Mouse (Mus musculus) forebrain, embryonic 16.5 days (tissue): ENCODE measurements around the gene Adra1d. TPM values are rescaled to one million over a fixed set of nuclear protein-coding genes. Genes with fewer than 3 reads are reported as not detected.

Source experiments
- ATAC-seq: fragments of 200-750 bp; cut with Nextera tagmentation; 2 replicates; pipeline ENCODE4 v1.8.0; 2017; ENCODE audit warnings: mild to moderate bottlenecking, moderate library complexity
- H3K27ac ChIP-seq: fragments of 300-500 bp; sonication (generic); 2 replicates; pipeline ENCODE4 v1.5.1; 2014; ENCODE audit warnings: low read length, control low read depth
- H3K27me3 ChIP-seq: fragments of 300-500 bp; sonication (generic); replicated peaks from 2 replicates; pipeline ENCODE4 v1.6.1; 2014; ENCODE audit warnings: low read length; ENCODE audit not compliant: control insufficient read depth, insufficient read depth
- H3K36me3 ChIP-seq: fragments of 300-500 bp; sonication (generic); 2 replicates; pipeline ENCODE4 v1.6.1; 2014; ENCODE audit not compliant: control insufficient read depth, insufficient read depth
- H3K4me1 ChIP-seq: fragments of 300-500 bp; sonication (generic); replicated peaks from 2 replicates; pipeline ENCODE4 v1.6.1; 2014; ENCODE audit warnings: low read length; ENCODE audit not compliant: control insufficient read depth, insufficient read depth
- H3K4me2 ChIP-seq: fragments of 300-500 bp; sonication (generic); 2 replicates; pipeline ENCODE4 v1.6.1; 2014; ENCODE audit warnings: mild to moderate bottlenecking, low read length, control low read depth
- H3K4me3 ChIP-seq: fragments of 300-500 bp; sonication (generic); replicated peaks from 2 replicates; pipeline ENCODE4 v1.5.1; 2014; ENCODE audit warnings: mild to moderate bottlenecking, low read length, control low read depth
- H3K9ac ChIP-seq: fragments of 300-500 bp; sonication (generic); replicated peaks from 2 replicates; pipeline ENCODE4 v1.6.1; 2014; ENCODE audit warnings: low read depth, low read length, control low read depth
- H3K9me3 ChIP-seq: fragments of 300-500 bp; sonication (generic); 2 replicates; pipeline ENCODE4 v1.6.1; 2016; ENCODE audit warnings: low read length; ENCODE audit not compliant: control insufficient read depth
- WGBS: fragments of 180-500 bp; shearing (Covaris S2); extraction: QIAGEN DNeasy Blood & Tissue Kit; methylation state at CpG from one replicate; pipeline ENCODE4 v1.1.7; 2014; 5-methylcytosine and 5-hydroxymethylcytosine counted together
- polyA plus RNA-seq: library from polyadenylated mRNA; unstranded; fragments of >200 nt; fragmentation: Nextera tagmentation; extraction: Ambion mirVana; gene quantifications from 2 replicates; pipeline ENCODE4 v1.2.1, GENCODE M21; 2015

Adra1d gene
- polyA plus RNA-seq, 1 experiment from 2014 or later = 0.10 TPM

GRCm38 (mm10) chr2:131545386-131546307, 16.4 kb downstream of the Adra1d start:
- peak; percentile 42 for ATAC-seq
- WGBS = 2% methylated on average over 45 of the region's 45 CpGs
- Histone ChIP-seq H3K4me3 (peak overlapping the region; percentile 39), H3K9ac (peak overlapping the region; percentile 44), H3K27ac (no peak overlapping the region), H3K36me3 (no peaks in the 10 kb centered on the region), H3K4me1 (peaks cover 22% of the 10 kb centered on the region), H3K4me2 (peak overlapping the region; percentile 65), H3K9me3 (no peaks in the 10 kb centered on the region), H3K27me3 (peaks cover 31% of the 10 kb centered on the region)

DNA sequence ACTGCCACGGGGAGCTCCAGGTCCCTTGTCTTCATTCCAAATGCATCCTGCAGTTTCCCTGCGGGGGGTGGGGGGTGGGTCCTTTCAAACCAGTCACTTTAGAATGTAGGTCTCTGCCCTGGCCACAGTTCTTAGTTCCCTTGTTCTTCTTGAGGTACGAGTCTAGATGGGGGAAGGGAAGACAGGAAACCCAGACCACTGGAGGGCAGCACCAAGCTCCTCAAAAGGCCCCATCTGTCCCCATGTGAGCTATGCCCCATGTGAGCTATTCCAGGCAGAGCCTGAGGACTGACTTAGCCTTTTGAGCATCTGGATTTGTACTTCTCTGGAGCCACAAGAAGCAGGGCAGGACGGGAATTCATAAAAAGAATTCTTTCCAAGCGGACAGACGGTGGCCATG, 19.6 kb downstream of the Adra1d start:
- peaks cover 22% of the 10 kb centered on the region for H3K4me1 ChIP-seq
- H3K4me2 ChIP-seq = no peak overlapping the region
- no peak for ATAC-seq
- peaks cover 14% of the 10 kb centered on the region for H3K27me3 ChIP-seq
- no peak overlapping the region for H3K9ac ChIP-seq
- no peak overlapping the region for H3K27ac ChIP-seq
- H3K36me3 ChIP-seq = no peaks in the 10 kb centered on the region
- no peak overlapping the region for H3K4me3 ChIP-seq
- WGBS = 31% methylated on average over 6 of the region's 6 CpGs
- no peaks in the 10 kb centered on the region for H3K9me3 ChIP-seq

GRCm38 (mm10) chr2:131541686-131542085, 20.4 kb downstream of the Adra1d start:
- Histone ChIP-seq H3K4me3 (no peak overlapping the region), H3K4me2 (no peak overlapping the region), H3K27me3 (peaks cover 9% of the 10 kb centered on the region), H3K9ac (no peak overlapping the region), H3K9me3 (no peaks in the 10 kb centered on the region), H3K36me3 (no peaks in the 10 kb centered on the region), H3K27ac (no peak overlapping the region), H3K4me1 (peaks cover 16% of the 10 kb centered on the region)
- no peak for ATAC-seq
- 58% methylated on average over 4 of the region's 4 CpGs for WGBS

- no peak overlapping the region for H3K9ac ChIP-seq
- ATAC-seq = no peak
- H3K27me3 ChIP-seq = no peaks in the 10 kb centered on the region
- H3K4me1 ChIP-seq = peaks cover 3% of the 10 kb centered on the region; the same call in 1 of the 2 replicates
- WGBS = 77% methylated on average over 6 of the region's 6 CpGs
- no peak overlapping the region for H3K4me3 ChIP-seq
- no peaks in the 10 kb centered on the region for H3K36me3 ChIP-seq
- no peak overlapping the region for H3K4me2 ChIP-seq
- no peaks in the 10 kb centered on the region for H3K9me3 ChIP-seq
- H3K27ac ChIP-seq = no peak overlapping the region
Observed at GRCm38 (mm10) chr2:131539780-131540179, 22.3 kb downstream of the Adra1d start.

- ATAC-seq = no peak
- no peaks in the 10 kb centered on the region for H3K36me3 ChIP-seq
- no peak overlapping the region for H3K4me3 ChIP-seq
- 54% methylated on average over 7 of the region's 7 CpGs for WGBS
- H3K4me2 ChIP-seq = no peak overlapping the region
- H3K27me3 ChIP-seq = no peaks in the 10 kb centered on the region
- no peak overlapping the region for H3K9ac ChIP-seq
- H3K4me1 ChIP-seq = peaks cover 3% of the 10 kb centered on the region; the same call in 1 of the 2 replicates
- H3K9me3 ChIP-seq = no peaks in the 10 kb centered on the region
- no peak overlapping the region for H3K27ac ChIP-seq
Observed at GRCm38 (mm10) chr2:131538341-131538740, 23.7 kb downstream of the Adra1d start.

- no peak for ATAC-seq
Observed at GRCm38 (mm10) chr2:131535168-131535567, 26.9 kb downstream of the Adra1d start.

GRCm38 (mm10) chr2:131531271-131531670, 30.8 kb downstream of the Adra1d start:
- H3K9ac ChIP-seq = no peak overlapping the region
- no peak overlapping the region for H3K27ac ChIP-seq
- ATAC-seq = no peak
- H3K4me1 ChIP-seq = no peaks in the 10 kb centered on the region
- no peaks in the 10 kb centered on the region for H3K36me3 ChIP-seq
- no peaks in the 10 kb centered on the region for H3K9me3 ChIP-seq
- H3K4me2 ChIP-seq = no peak overlapping the region
- H3K27me3 ChIP-seq = no peaks in the 10 kb centered on the region
- no peak overlapping the region for H3K4me3 ChIP-seq
- WGBS = 86% methylated on average over 7 of the region's 7 CpGs

More at GRCm38 (mm10) chr2:131535168-131535567, 26.9 kb downstream of the Adra1d start:
- no peak overlapping the region for H3K4me2 ChIP-seq
- H3K27me3 ChIP-seq = no peaks in the 10 kb centered on the region
- WGBS = 95% methylated on average over 5 of the region's 5 CpGs
- H3K36me3 ChIP-seq = no peaks in the 10 kb centered on the region
- H3K4me1 ChIP-seq = no peaks in the 10 kb centered on the region
- H3K4me3 ChIP-seq = no peak overlapping the region
- H3K9ac ChIP-seq = no peak overlapping the region
- no peaks in the 10 kb centered on the region for H3K9me3 ChIP-seq
- no peak overlapping the region for H3K27ac ChIP-seq

DNA sequence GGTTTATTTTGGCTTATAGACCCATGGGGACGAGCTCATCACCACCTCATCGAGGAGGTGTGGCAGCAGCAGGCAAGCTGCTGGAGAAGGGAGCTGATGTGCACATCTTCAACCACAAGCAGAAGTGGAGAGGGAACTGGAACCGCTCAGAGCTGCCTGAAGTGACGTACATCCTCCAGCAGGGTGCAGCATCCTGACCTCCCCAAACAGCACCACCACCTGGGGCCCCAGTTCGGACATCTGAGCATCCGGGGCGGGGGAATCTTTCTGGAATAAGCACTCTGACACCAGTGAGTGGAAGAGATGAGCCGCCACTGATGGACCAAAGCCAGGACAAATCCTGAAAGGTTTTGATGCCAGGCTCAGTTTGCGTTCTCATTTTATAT, 31.5 kb downstream of the Adra1d start:
- no peaks in the 10 kb centered on the region for H3K9me3 ChIP-seq
- H3K4me1 ChIP-seq = no peaks in the 10 kb centered on the region
- H3K36me3 ChIP-seq = no peaks in the 10 kb centered on the region
- no peak overlapping the region for H3K4me2 ChIP-seq
- no peak overlapping the region for H3K4me3 ChIP-seq
- no peaks in the 10 kb centered on the region for H3K27me3 ChIP-seq
- WGBS = 16% methylated on average over 9 of the region's 9 CpGs
- H3K9ac ChIP-seq = no peak overlapping the region
- H3K27ac ChIP-seq = no peak overlapping the region
- ATAC-seq = 0 out of 2 replicates have a peak, but pooled peaks have one; percentile 45

DNA sequence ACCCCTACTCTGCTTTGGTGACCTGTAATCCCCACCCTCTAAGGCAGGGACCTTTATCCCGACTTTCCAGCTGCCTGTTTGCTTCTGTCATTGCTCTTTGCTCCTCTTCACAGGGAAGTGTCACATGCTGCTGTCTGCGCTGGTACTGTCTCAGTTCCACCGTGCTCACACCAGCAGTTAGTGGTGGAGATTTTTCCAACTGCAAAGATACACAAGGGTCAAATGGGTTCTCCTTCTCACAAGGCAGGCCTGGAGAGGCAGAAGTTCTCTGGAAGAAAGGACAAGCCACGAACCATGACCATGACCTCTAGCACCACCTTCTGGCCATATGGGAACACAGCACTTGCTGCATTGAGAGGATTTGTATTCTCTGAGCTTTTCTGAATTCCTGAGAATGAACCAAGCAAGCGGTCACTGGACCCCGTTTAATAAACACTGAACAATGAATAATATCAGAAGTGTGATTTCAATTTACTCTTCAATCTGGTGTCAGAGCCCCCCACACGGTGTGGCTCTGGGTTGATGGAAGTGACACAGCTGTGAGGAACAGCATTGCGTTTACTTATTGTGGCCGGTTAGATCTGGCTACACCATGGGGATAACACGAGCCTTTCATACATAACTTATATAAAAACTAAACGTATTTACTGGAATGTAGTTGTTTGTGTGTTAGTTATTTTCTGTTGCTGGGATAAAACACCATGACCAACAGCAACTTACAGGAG, 32.0 kb downstream of the Adra1d start:
- Histone ChIP-seq H3K4me2 (no peak overlapping the region), H3K4me3 (no peak overlapping the region)
- 34% methylated on average over 11 of the region's 11 CpGs for WGBS

More for the DNA sequence above, 32.0 kb downstream of the Adra1d start:
- Histone ChIP-seq H3K27me3 (no peaks in the 10 kb centered on the region), H3K36me3 (no peaks in the 10 kb centered on the region), H3K27ac (no peak overlapping the region), H3K9me3 (no peaks in the 10 kb centered on the region), H3K9ac (no peak overlapping the region), H3K4me1 (no peaks in the 10 kb centered on the region)
- peak; percentile 49 for ATAC-seq
